Mouse (Mus musculus): ENCODE data around the gene Afmid.
"Not testable (repeated sequence)": the region's sequence is repeated elsewhere in the genome, so short reads cannot be mapped to it uniquely, and the experiment has no call there.

Gene Afmid

GRCm38 (mm10) chr11:117796954-117797353 lies 28.8 kb upstream of the Afmid start:
- no peak for DNase-seq

- DNase-seq, result no peak
Observed at GRCm38 (mm10) chr11:117797511-117798159, 28.1 kb upstream of the Afmid start, which contains the start of gene 6030468B19Rik. Gene 6030468B19Rik, plus strand, starts transcription at chr11:117797660.

- no peak for DNase-seq
Observed at GRCm38 (mm10) chr11:117798160-117798541, 27.6 kb upstream of the Afmid start.

GRCm38 (mm10) chr11:117799174-117799573 lies 26.6 kb upstream of the Afmid start:
- DNase-seq, result no peak

GRCm38 (mm10) chr11:117800038-117800437 lies 25.7 kb upstream of the Afmid start:
- no peak for DNase-seq

GRCm38 (mm10) chr11:117801650-117802049 lies 24.1 kb upstream of the Afmid start:
- DNase-seq, result no peak

GRCm38 (mm10) chr11:117803166-117803688 lies 22.5 kb upstream of the Afmid start:
- DNase-seq, result no peak

- no peak for DNase-seq
Observed at GRCm38 (mm10) chr11:117806781-117807180, 18.9 kb upstream of the Afmid start.

- no peak for DNase-seq
Observed at GRCm38 (mm10) chr11:117809407-117810311, 16.1 kb upstream of the Afmid start, which contains the start of the genes Gm20708 and Syngr2. Gene Gm20708, plus strand, starts transcription at chr11:117809668. Gene Syngr2, plus strand, starts transcription at chr11:117809668.

GRCm38 (mm10) chr11:117810401-117811046 lies 15.2 kb upstream of the Afmid start:
- peak; percentile 68 for DNase-seq

GRCm38 (mm10) chr11:117813867-117814266 lies 11.9 kb upstream of the Afmid start:
- DNase-seq, result no peak

GRCm38 (mm10) chr11:117814704-117815366 lies 10.9 kb upstream of the Afmid start:
- no peak for DNase-seq

- DNase-seq, result not testable (repeated sequence)
Observed at GRCm38 (mm10) chr11:117815850-117816249, 9.9 kb upstream of the Afmid start.

GRCm38 (mm10) chr11:117816389-117816996 lies 9.2 kb upstream of the Afmid start:
- no peak for DNase-seq

GRCm38 (mm10) chr11:117819095-117819494 lies 6.6 kb upstream of the Afmid start:
- no peak for DNase-seq

GRCm38 (mm10) chr11:117820173-117820572 lies 5.6 kb upstream of the Afmid start:
- DNase-seq, result no peak

GRCm38 (mm10) chr11:117821868-117822267 lies 3.9 kb upstream of the Afmid start:
- DNase-seq, result no peak

GRCm38 (mm10) chr11:117822728-117823241 lies 2.9 kb upstream of the Afmid start:
- no peak for DNase-seq

- no peak for DNase-seq
Observed at GRCm38 (mm10) chr11:117823411-117823810, 2.3 kb upstream of the Afmid start.

- DNase-seq, result peak; percentile 80
Observed at GRCm38 (mm10) chr11:117824060-117824969, 1.4 kb upstream of the Afmid start.

- no peak for DNase-seq
Observed at GRCm38 (mm10) chr11:117826164-117826563, 440 bp downstream of the Afmid start.
